Mouse (Mus musculus) testis, adult 2 months (tissue): Measurements from ENCODE around the gene C1qtnf7.

Experiments
- CTCF ChIP-seq: fragments of 200-500 bp; IDR thresholded peaks from 2 replicates; pipeline ENCODE4 v1.5.1; 2012; ENCODE audit warnings: low read depth, mild to moderate bottlenecking, inconsistent platforms, low read length, moderate library complexity; ENCODE audit not compliant: control insufficient read depth, insufficient read depth, insufficient replicate concordance
- POLR2A ChIP-seq: fragments of 200-500 bp; IDR thresholded peaks from 2 replicates; pipeline ENCODE4 v1.6.1; 2012; ENCODE audit warnings: low read depth, mild to moderate bottlenecking, inconsistent platforms, low read length, moderate library complexity; ENCODE audit not compliant: control insufficient read depth

- no peak for TF ChIP-seq CTCF
- no peak for TF ChIP-seq POLR2A
Observed at GRCm38 (mm10) chr5:43661498-43661897, 146.2 kb downstream of the C1qtnf7 start.
